Mouse (Mus musculus) lung, postnatal 10 days (tissue): ENCODE measurements around the gene Cep44.

Source experiments
- DNase-seq: peaks from one replicate; pipeline ENCODE4 v3.0.0; 2021

Cep44 gene

GRCm38 (mm10) chr8:56550558-56551360, at the start of gene Cep44, which contains the start of gene Fbxo8:
Gene Cep44, minus strand, starts transcription at chr8:56551047.
Gene Fbxo8, plus strand, starts transcription at chr8:56551090.
- peak; percentile 88 for DNase-seq

DNA sequence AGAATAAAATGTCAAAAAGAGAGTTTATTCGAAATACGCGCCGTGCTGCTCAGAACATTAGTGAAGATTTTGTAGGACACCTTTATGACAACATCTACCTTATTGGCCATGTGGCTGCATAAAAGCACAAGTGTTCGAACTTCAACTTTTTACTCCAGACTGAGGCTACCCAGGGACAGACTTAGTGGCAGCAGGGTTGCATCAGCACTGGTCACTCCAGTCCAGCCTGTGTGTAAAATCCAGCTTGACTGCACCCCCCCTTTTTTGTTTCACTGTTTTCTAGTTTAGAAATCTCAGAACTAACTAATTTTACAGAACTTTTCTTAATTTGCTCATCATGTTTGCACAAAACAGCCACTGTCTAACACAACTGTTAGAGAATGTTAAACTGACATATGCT, 40.7 kb upstream of the Cep44 start:
- DNase-seq = no peak

- DNase-seq = no peak
These were observed 40.2 kb upstream of the Cep44 start for GRCm38 (mm10) chr8:56591084-56591483.

- DNase-seq = no peak
These were observed 38.2 kb upstream of the Cep44 start for GRCm38 (mm10) chr8:56589004-56589403.

- DNase-seq = peak; percentile 30
These were observed 32.0 kb upstream of the Cep44 start for GRCm38 (mm10) chr8:56582841-56583240.

GRCm38 (mm10) chr8:56580918-56581317, 30.1 kb upstream of the Cep44 start:
- DNase-seq = peak; percentile 5

DNA sequence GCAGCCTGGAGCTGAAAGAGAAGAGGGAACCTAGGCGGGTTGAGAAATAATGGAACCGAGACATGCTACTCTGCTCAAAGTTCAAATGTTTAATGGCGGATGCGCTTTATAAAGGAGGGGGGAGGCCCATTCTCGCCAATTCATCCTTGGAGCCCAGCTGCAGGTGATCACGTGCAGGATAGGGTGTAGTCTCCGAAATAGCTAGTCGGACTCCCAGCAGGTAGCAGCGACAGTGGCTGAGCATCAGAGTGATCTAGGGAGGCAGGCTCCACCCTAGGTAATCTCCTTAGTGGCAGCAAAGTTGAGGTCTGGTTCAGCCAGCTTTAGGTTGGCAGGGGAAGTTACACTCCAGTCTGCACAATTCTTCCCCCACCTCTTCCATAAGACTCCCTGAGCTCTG, 16.0 kb upstream of the Cep44 start:
- DNase-seq = no peak

GRCm38 (mm10) chr8:56564399-56565047, 13.7 kb upstream of the Cep44 start:
- DNase-seq = no peak

GRCm38 (mm10) chr8:56552551-56553103, 1.8 kb upstream of the Cep44 start:
- no peak for DNase-seq

DNA sequence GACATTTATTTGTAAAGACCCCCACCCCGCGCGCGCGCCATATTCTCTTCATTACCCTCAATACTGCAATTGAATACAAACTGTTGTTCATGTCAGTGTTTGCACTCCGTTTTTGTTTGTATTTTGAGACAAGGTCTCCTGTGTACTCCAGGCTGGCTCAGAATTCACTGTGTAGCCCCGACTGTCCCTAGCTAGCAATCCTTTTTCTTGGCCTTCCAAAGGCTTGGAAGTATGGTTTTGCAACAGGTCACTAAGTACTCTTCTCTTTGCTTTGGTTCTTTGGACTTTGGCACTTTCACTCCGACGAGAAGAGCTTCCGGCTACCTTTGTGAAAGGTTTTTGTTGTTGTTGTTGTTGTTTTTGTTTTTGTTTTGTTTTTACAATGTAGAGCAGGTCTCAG, 1.2 kb upstream of the Cep44 start:
- no peak for DNase-seq

- peak; percentile 95 for DNase-seq
These were observed 560 bp upstream of the Cep44 start for GRCm38 (mm10) chr8:56551361-56551852.

DNA sequence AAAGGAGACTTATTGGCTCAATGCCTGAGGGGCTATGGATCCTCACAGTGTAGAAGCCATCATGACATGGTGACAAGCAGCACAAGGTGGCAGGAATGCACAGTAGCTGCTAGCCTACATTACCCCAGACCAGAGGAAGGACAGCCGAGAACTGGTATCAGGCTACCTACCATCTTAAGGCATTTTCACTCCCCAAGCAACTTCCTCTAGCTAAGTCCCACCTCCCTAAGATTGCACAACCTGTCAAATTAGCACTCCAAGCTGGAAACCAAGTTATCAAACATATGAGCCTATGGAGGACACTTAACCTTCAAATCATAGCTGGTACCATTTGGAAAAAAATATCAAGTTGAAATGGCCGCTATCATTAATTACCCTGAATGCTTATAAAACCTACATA, 3.0 kb downstream of the Cep44 start:
- DNase-seq = no peak

GRCm38 (mm10) chr8:56540706-56541105, 10.1 kb downstream of the Cep44 start:
- no peak for DNase-seq

DNA sequence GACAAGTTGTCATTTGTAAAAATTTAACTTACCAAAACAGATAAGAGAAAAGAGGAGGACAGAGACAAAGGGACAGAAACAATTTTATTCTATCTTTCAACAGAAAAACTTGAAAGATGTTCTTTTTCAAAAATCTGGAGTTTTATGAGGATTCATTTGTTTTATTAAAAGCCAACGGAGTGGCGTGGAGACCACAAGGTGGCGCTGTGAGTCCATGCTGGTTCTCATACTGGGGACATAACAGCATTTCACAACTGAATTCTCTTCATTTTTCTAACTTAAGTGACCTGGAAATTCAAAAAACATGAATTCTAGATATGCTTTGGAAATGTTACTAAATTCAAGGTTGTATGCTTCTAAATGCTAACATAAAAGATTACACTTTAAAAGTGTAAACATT, 20.5 kb downstream of the Cep44 start:
- DNase-seq = peak; percentile 70

- no peak for DNase-seq
These were observed 22.0 kb downstream of the Cep44 start for GRCm38 (mm10) chr8:56528869-56529268.

GRCm38 (mm10) chr8:56521051-56521450, 29.8 kb downstream of the Cep44 start:
- DNase-seq = no peak

- no peak for DNase-seq
These were observed 30.6 kb downstream of the Cep44 start for GRCm38 (mm10) chr8:56520249-56520648.

DNA sequence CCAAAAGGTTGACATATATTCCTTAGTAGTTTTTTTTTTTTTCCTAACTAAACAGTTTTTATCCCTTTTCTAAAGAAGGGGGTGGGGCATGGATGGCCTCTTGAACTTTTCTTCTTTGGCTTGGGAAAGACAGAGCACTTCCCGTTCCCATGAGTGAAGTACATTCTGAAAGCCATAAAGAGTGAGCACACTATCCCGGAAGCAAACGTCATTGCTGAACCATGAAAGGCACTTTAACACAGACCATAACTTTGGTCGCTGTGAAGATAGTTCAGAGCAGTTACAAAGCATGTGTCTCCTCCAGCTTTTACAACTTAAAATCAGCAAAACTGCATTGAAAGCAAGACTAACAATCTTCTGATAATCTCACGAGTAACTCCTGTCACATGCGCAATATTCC, 32.0 kb downstream of the Cep44 start:
- no peak for DNase-seq

DNA sequence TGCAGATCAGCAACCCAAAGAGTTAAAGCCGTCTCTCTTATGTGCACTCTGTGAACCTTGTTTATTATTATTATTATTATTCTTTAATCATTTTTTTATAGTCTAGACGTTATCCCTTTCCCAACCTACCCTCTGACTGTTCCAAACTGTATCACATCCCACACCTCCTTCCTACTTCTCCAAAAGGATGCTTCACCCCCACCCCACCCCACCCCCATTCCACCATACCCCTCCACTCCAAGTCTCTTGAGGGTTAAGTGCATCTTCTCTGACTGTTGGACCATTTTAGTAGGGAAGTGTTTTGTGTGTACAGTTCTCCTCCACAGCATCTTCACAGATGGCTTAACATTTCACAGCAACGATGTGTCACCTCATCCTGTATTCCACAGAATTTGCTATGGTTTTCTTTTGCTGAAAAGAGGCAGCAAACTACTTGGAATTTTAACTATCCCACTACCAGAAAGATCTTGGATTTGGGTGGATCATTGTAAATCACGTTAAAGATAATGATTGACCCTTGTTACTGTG, 41.8 kb downstream of the Cep44 start:
- no peak for DNase-seq

- DNase-seq = no peak
These were observed 42.4 kb downstream of the Cep44 start for GRCm38 (mm10) chr8:56508318-56508951.

- no peak for DNase-seq
These were observed 48.9 kb downstream of the Cep44 start for GRCm38 (mm10) chr8:56501911-56502310.

DNA sequence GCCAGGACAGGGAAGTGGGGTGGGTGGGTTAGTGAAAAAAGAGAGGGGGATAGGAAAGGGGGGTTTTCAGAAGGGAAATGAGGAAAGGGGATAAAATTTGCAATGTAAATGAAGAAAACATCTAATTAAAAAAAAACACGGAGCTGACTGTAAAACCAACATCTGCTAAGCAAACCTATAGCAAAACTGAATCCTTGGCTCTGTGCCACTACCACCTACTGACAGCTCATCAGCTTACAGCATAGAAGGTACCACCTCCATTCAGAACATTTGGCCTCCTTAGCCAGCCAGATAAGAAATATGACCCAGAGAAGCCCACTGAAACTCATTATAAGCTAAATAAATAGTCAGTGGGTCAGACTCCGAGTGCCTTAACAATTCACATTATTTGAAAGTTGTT, 61.4 kb downstream of the Cep44 start:
- DNase-seq = no peak

- DNase-seq = peak; percentile 7
These were observed 64.8 kb downstream of the Cep44 start for GRCm38 (mm10) chr8:56486006-56486405.
